Mouse (Mus musculus): ENCODE data around the gene Tns3. TPM values are rescaled to one million over a fixed set of nuclear protein-coding genes. Genes with fewer than 3 reads are reported as not detected.
A peak's percentile ranks its signal among the peaks of the same experiment; 100 is the strongest.

Tns3 gene
- total RNA-seq, 4 experiments from 2014 or later, result 4.4 to 8.4 (median 6.1) TPM

DNA sequence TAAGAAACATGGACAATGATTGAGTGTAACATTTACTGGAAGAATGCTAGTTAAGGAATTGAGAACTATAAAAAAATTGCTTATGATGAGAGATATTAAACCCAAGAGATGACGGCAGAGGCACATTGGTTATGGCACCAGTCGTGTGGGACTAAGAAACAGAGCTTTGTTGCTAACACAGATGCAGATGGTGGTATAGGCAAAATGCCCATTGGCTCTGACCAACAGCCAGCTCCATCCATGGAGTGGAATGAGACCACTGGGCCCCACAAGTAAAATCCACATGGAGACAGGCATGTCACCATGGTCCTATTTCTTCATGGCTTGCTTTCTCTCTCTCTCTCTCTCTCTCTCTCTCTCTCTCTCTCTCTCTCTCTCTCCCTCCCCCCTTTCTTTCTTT lies 223.6 kb downstream of the Tns3 start:
- no peak for DNase-seq (ENCODE audit: low spot score in 2 of 2)

DNA sequence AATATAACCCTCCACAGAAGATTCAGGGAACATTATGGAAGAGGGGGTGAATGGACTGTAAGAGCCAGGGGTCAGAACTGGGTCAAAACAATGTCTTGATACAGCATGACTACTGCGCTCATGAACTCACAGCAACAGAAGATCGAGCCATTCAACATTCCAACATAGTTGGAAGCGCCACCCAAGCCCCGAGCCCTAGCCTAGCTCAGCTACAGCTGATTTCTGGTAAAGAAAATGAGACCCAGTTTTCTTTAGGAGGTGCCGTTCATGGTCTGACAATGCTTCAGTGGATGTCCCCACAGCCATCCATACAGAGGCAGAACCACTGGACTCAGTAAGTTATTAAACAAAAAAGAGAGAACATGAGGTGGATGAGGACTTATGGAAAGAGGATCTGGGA lies 224.1 kb downstream of the Tns3 start:
- DNase-seq (ENCODE audit: low spot score in 2 of 2), result no peak

DNA sequence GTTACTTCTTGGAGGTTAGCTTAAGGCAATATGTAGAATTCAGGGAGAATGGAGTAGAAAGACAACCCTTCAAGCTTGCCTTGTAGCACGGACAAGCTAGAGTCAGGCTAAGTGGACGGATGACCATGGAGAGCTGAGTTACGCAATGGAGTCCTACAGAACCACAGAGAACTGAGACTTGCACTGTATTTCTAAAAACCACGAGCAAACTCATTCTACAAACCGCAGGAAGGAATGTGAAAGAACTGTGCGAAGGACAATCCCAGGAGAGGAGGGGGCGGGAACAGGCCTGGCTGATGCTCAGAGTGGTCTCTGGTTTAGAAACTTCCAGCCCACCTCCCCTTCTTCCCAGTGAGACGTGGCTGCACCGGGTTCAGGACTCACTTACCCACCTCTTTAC lies 225.3 kb downstream of the Tns3 start:
- no peak for DNase-seq (ENCODE audit: low spot score in 2 of 2)

DNA sequence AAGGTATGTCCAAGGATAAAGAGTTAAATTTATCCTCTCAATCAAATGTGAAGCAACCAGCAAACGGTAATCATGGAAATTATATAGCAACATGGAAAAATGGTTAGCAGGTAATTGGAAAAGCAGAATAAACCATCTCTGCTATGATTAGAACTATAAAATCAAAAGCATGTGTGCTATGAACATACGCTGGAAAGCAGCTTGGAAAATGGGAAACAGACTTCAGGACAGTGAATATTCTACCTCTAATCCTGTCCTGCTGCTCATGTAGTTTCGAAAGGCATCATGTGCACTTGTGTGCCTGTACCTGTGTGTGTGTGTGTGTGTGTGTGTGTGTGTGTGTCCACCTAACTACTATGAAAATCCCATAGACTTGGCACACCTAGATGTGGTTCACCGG lies 226.1 kb downstream of the Tns3 start:
- no peak for DNase-seq (ENCODE audit: low spot score in 2 of 2)

DNA sequence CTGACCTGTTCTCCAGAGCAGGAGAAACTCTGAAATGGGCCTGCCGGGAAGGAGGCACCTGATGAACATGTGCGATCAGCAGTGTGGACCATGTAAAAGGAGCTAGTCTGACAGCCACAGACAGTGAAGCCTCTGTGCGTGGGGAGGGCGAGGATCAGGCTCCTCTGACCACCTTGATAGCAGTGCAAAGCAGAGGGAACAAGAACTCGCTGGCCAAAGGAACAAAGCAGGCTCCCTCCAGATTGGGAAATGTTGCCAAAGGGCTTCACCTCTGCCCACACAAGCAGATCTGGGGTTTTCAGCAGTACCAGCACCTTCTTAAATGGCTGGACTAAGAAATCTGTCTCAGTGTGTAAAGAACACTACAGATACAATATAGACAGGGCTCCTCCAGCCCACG lies 229.2 kb downstream of the Tns3 start:
- DNase-seq (ENCODE audit: low spot score in 2 of 2), result no peak

DNA sequence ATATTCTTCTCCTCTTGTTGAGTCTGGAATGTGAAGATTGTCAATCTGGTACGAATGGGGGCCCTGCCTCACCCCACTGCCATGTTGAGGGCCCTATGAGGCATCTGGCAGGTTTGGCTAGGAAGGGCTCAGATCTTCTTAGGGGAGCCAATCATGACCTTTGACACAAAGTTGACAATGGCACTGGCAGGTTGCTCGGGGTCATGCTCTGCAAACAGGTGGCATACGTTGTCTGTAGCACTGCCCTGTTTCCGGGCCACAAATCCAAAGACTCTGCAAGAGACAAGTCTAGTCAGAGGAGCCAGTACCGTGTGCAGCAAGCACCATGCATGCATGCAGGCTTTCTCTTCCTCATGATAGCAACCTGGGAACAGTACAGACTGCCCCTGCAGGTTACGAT lies 230.0 kb downstream of the Tns3 start:
- no peak for DNase-seq (ENCODE audit: low spot score in 2 of 2)

DNA sequence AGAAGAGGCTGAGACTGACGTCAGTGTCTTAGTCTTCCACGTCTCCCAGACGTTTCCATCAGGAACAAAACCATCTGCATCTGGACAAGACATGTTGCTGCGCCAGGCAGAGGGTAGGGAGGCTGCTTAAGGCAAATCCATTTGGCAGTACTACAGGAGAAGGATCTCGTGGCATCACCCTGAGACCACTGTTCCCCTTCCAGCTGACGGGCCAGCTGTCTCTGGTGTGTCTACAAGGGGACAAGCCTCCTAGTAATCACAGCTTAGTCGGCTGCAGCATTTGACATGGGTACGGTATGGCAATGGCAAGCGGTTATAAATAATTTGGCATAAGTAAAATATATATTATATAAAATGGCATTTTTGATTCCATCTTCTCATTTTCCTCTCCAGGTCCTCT lies 230.9 kb downstream of the Tns3 start:
- DNase-seq (ENCODE audit: low spot score in 2 of 2), result no peak

DNA sequence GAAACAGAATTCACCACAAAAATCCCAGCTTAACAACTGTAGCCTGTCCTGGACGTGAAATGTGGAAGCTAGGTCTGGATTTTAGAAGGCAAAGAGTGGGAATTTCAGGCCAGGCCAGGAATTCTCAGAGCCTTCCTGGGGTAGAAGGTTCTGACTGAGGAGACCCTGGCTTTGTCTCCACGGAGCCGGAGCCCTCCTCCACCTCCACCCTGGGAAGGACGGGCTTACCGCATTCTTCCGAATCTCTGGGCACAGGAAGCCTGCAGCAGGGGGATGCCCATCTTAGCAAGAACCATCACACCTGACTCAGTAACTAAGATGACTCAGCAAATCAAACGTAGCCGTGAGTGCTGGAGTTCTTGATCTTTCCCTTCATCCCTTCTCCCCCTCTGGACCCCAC lies 231.4 kb downstream of the Tns3 start:
- DNase-seq (ENCODE audit: low spot score in 2 of 2), result no peak

DNA sequence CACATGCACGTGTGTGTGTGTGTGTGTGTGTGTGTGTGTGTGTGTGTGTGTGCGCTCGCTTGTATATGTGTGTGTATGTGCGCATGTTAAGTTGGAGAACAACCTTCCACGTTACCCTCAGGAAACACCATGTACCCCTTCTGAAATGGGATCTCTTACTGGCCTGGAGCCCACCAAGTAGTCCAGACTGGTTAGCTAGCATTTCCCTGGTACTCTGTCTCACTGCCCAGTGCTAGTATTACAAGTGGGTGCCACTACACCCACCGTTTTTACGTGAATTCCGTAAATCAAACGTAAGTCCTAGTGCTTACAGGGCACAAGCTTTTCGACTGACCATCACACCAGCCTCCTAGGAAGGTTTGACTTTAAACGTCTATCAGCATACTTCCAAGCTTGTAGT lies 236.7 kb downstream of the Tns3 start:
- DNase-seq (ENCODE audit: low spot score in 2 of 2), result no peak

DNA sequence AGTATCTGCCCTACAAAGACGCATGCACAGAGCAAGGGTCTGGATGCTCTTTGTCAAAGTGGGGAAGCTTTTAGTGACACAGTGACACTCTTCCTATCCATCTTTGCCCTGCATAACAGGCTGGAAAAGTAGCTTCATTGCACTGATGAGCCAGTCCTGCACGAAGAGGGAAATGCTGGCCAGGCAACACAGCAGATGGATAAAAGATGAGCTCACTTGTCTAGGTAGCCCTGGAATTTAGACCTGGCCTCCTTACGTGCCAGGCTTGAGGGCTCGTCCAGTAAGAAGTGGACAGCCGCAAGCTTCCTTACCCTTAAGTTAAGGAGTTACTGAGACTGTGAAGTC lies 239.1 kb downstream of the Tns3 start:
- no peak for DNase-seq (ENCODE audit: low spot score in 2 of 2)

DNA sequence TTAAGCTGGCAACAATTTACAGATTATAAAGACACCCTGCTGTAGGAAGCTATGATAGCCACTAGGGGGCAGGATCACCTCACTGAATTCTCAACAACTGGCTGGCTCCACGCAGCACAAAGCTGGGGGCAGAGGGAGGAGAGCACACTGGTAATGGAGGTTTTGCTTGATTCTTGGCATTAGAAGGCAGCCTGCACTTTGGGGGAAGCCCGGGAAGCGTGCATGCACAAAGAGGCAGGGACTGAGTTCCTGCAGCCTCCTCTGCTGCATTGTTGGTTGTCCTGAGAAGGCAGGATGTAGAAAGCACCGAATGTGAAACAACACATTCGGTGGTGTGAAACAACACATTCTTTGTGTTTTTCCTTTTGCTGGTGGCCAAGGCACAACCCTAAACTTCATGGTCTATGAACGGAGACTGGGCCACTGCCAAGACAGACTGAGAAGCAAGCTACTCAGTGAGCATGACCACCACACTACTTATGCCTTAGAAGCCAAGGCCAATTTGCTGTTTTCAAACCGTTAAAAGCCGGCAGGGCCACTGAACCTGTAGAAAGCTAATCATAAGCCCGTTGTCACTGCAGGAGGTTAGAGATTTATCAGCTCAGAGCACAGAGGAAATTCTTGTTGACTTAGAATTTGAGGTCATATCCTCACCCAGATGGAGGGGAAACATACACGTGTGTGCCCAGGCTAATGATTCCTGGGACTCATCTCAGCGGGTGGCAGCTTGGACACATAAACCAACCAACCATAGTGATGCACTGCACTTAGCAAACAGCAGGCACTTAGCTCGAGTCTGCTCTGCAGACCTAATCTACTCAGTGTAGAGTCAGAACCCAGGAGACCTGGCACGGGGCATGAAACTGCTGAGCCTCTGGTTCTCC lies 239.8 kb downstream of the Tns3 start:
- DNase-seq (ENCODE audit: low spot score in 2 of 2), result peak; percentile 27 to 43

DNA sequence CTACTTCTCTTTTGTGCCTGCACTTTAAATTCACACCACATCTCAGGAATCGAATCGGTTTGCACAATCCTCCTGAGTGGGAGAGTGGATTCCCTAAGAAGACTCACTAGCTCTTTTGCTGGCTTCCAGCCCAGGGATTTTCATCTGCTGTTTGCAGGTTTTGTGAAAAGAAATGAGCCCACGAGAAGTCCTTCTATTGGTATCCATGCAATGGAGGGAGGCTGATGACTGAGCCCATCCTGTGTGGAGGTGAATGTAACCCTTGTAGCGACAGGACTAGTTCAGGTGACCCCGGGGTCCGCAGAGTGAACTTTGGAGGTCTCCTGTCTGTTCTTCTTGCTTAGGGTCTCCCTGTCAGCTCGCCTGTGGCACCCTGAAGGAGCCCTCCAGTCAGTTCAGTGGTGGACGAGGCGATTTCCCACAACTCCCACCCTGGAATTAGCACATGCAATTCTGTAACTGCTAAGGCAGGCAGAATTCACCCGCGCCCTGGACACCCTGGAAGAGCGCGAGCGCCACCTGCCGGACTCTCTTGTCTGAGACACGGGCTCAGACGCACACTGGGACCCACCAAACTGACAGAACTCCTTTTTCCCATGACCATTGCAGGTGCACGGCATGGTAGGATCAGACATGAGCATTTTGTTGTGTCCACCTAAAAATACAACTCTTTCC lies 259.0 kb downstream of the Tns3 start:
- DNase-seq (ENCODE audit: low spot score in 2 of 2), result peak; percentile 15 to 47

DNA sequence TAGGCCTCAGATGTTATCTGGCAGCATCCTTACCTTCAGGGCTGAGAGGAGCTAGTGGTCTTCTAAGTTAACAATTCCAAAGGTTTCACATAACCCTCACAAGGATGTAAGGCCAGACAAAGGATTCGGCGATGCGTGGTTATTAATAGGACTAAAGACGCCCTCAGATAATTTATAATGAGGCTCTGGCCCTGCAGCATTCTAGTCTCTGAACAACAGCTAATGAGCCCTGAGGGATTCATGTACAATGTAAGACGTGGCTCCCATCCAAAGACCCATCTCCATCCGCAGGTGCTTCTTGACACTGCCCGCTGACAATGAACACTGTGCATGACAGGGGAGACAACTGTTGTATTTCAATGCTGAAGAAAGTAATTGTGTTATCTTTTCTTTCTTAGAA lies 263.0 kb downstream of the Tns3 start:
- DNase-seq (ENCODE audit: low spot score in 2 of 2), result no peak

DNA sequence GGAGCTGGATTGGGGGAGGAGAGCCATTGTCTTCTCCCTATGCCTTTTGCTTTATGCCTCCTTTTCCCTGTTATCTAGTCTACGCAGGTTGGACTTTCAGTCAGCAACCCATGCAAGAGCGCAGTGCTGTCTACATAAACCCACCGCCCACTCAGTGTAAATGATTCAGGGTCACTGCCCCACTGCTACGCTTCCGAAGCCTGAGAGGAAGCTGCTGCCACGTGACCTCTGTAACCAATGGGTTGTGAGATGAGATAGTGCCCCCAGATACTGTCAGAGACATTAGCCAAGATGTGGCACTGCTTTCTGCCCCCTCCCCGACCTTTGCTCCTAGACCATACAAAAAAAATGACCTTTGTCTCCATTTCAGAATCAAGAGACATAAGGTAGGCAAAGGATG lies 268.0 kb downstream of the Tns3 start:
- no peak for DNase-seq (ENCODE audit: low spot score in 2 of 2)

DNA sequence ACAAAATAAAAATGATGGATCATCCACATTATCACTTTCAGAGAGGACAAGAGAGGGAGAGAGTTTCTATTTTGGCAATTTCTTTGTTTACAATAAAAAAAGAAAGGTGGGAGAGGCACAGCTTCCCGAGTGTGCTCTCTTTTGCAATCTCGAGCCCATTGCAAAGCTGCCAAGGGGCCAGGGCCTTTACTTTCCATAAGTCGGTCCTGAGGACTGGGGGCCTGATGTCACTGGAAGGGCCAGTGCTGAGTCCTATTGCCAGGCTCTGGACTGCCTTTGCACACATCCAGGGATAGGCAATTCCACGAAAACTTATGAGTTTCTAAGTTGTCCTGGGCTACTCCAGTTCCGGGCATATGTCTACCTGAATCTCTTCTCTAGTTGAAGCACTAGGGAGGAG lies 272.8 kb downstream of the Tns3 start:
- no peak for DNase-seq (ENCODE audit: low spot score in 2 of 2)

DNA sequence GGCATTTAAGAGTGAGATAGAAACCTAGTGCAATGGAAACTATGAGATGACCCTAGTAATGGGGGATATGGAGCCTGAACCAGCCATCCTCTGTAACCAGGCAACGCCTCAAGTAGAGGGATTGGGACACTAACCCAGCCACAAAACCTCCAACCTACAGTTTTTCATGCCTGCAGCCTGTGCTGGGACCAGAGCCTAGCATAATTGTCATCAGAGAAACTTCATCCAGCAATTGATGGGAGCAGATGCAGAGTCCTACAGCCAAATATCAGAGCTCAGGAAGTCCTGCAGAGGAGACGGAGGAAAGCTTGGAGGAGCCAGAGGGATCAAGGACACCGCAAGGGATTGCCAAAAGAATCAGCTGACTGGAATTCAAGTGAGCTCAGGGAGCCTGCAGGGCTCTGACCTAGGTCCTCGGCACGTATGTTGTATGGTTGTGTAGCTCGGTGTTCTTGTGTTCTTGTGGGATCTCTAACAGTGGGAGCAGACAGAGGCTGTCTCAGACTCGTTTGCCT lies 278.4 kb downstream of the Tns3 start:
- peak in 1 of 2 experiments; percentile 6 for DNase-seq (ENCODE audit: low spot score in 2 of 2)
